Mouse (Mus musculus): ENCODE data around the gene Kif5c. TPM values are rescaled to one million over a fixed set of nuclear protein-coding genes. Genes with fewer than 3 reads are reported as not detected.

The Kif5c gene
- total RNA-seq, 2 experiments from 2014 or later: 561 to 562 TPM

- DNase-seq (ENCODE audit: extremely low spot score in 1 of 2, low spot score in 1 of 2): peak; percentile 47 to 51
Measured at GRCm38 (mm10) chr2:49741895-49742734, 123.0 kb downstream of the Kif5c start.

GRCm38 (mm10) chr2:49742919-49743318 is 123.8 kb downstream of the Kif5c start:
- DNase-seq (ENCODE audit: extremely low spot score in 1 of 2, low spot score in 1 of 2): no peak

GRCm38 (mm10) chr2:49743775-49744174 is 124.7 kb downstream of the Kif5c start:
- no peak for DNase-seq (ENCODE audit: extremely low spot score in 1 of 2, low spot score in 1 of 2)

- no peak for DNase-seq (ENCODE audit: extremely low spot score in 1 of 2, low spot score in 1 of 2)
Measured at GRCm38 (mm10) chr2:49744251-49745093, 125.4 kb downstream of the Kif5c start.

GRCm38 (mm10) chr2:49745094-49745781 is 126.1 kb downstream of the Kif5c start:
- DNase-seq (ENCODE audit: extremely low spot score in 1 of 2, low spot score in 1 of 2): no peak

- no peak for DNase-seq (ENCODE audit: extremely low spot score in 1 of 2, low spot score in 1 of 2)
Measured at GRCm38 (mm10) chr2:49746947-49747346, 127.8 kb downstream of the Kif5c start.

- no peak for DNase-seq (ENCODE audit: extremely low spot score in 1 of 2, low spot score in 1 of 2)
Measured at GRCm38 (mm10) chr2:49747670-49748069, 128.6 kb downstream of the Kif5c start.

- DNase-seq (ENCODE audit: extremely low spot score in 1 of 2, low spot score in 1 of 2): peak in 1 of 2 experiments; percentile 66
Measured at GRCm38 (mm10) chr2:49748628-49749342, 129.7 kb downstream of the Kif5c start.

GRCm38 (mm10) chr2:49749730-49750576 is 130.9 kb downstream of the Kif5c start:
- no peak for DNase-seq (ENCODE audit: extremely low spot score in 1 of 2, low spot score in 1 of 2)

- no peak for DNase-seq (ENCODE audit: extremely low spot score in 1 of 2, low spot score in 1 of 2)
Measured at GRCm38 (mm10) chr2:49751544-49752210, 132.6 kb downstream of the Kif5c start.

GRCm38 (mm10) chr2:49752211-49752607 is 133.1 kb downstream of the Kif5c start:
- DNase-seq (ENCODE audit: extremely low spot score in 1 of 2, low spot score in 1 of 2): no peak

GRCm38 (mm10) chr2:49753062-49753461 is 134.0 kb downstream of the Kif5c start:
- no peak for DNase-seq (ENCODE audit: extremely low spot score in 1 of 2, low spot score in 1 of 2)

GRCm38 (mm10) chr2:49755054-49755453 is 136.0 kb downstream of the Kif5c start:
- no peak for DNase-seq (ENCODE audit: extremely low spot score in 1 of 2, low spot score in 1 of 2)

- no peak for DNase-seq (ENCODE audit: extremely low spot score in 1 of 2, low spot score in 1 of 2)
Measured at GRCm38 (mm10) chr2:49757616-49758015, 138.5 kb downstream of the Kif5c start.

GRCm38 (mm10) chr2:49764331-49764946 is 145.3 kb downstream of the Kif5c start:
- no peak for DNase-seq (ENCODE audit: extremely low spot score in 1 of 2, low spot score in 1 of 2)

GRCm38 (mm10) chr2:49768916-49769315 is 149.8 kb downstream of the Kif5c start:
- DNase-seq (ENCODE audit: extremely low spot score in 1 of 2, low spot score in 1 of 2): no peak

- no peak for DNase-seq (ENCODE audit: extremely low spot score in 1 of 2, low spot score in 1 of 2)
Measured at GRCm38 (mm10) chr2:49770440-49770839, 151.3 kb downstream of the Kif5c start.

GRCm38 (mm10) chr2:49771172-49771571 is 152.1 kb downstream of the Kif5c start:
- no peak for DNase-seq (ENCODE audit: extremely low spot score in 1 of 2, low spot score in 1 of 2)

Measured in layer of hippocampus, postnatal 25 days (tissue).